Mouse (Mus musculus) testis, postnatal 14 days (tissue): ENCODE results near the gene Rhbg.
A peak's percentile ranks its signal among the peaks of the same experiment; 100 is the strongest.

Experiments
- DNase-seq: peaks from one replicate; pipeline ENCODE4 v3.0.0; 2021; ENCODE audit warnings: low spot score

The Rhbg gene

GRCm38 (mm10) chr3:88256382-88256781, 1.9 kb upstream of the Rhbg start:
- DNase-seq: no peak

DNA sequence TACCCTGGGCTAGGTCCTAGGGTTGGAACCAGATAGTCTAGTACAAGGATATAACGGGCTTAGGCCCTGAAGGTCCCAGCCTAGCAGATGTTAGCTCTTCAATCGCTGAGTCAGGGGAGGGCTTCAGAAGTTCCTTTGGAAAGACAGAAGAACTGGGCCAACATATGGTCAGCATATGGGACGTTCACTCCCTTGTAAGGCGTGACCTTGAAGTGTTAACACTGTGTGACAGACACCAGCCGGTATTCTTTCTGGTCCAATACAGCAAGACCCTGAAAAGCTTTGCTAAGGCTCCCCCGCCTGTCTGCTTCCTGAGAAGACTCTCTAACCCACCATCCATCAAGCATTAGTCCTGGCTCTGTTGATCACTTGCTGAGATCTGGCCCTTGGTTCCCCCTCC, 1.4 kb upstream of the Rhbg start:
- DNase-seq: no peak

DNA sequence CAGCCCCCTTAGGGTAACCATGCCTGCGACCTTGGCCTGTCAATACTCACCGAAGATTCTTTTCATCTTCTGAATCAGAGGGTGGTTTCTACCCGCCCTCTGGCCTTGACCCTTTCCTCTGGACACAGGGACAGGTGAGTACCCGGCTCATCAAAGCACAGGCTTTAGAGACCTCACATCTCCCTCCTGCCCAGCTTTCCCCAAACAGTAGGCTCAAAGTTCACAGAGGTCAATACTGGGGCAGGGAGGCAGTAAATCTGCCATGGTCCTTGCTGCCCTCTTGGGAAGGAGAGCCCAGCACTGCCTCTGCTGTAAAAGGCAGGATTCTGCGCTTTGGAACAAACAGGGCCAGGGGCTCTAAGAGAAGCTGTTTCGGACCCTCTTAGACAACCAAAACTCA, 1.8 kb downstream of the Rhbg start:
- no peak for DNase-seq

DNA sequence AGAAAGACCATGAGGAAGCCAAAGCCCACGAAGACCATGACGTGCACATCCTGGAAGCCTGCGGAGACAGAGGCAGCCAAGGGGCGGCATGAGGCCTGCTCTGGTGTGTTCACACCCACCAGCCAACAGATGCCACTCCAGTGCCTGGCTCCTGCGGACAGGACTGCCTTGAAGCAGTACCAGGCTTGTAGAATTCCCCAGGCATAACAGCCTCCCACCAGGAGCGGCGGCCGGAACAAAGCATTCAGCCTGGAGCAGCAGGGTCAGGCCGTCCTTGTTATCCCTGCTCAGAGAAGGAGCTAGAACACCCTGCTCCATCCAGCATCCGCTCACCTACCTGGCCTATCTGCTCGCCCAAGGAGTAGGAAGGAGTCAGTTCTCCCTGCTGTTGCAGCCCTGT, 6.1 kb downstream of the Rhbg start:
- no peak for DNase-seq

- DNase-seq: no peak
Measured at GRCm38 (mm10) chr3:88247666-88248065, 6.8 kb downstream of the Rhbg start.

- DNase-seq: peak; percentile 66
Measured at GRCm38 (mm10) chr3:88245811-88246210, 8.7 kb downstream of the Rhbg start.

DNA sequence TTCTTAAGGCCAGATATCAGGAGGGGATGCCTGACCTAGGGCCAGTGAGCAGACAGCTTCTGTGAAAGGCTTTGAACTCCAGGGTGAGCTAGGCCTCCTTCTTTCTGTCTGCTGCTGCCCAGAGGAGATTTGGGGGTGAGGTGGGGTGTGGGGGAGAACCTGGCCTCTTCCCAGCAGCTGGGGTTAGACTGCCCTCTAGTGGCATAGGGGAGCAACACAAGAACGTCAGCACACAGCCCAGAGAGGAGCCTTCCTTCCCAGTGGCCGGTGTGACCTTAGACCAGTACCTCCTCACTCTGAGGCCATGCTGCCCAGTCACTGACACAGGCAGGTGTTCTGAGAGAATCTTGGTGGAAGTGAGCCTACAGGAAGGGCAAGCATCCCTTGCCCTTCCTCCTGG, 10.4 kb downstream of the Rhbg start:
- no peak for DNase-seq

- peak; percentile 49 for DNase-seq
Measured at GRCm38 (mm10) chr3:88242531-88242930, 12.0 kb downstream of the Rhbg start.

DNA sequence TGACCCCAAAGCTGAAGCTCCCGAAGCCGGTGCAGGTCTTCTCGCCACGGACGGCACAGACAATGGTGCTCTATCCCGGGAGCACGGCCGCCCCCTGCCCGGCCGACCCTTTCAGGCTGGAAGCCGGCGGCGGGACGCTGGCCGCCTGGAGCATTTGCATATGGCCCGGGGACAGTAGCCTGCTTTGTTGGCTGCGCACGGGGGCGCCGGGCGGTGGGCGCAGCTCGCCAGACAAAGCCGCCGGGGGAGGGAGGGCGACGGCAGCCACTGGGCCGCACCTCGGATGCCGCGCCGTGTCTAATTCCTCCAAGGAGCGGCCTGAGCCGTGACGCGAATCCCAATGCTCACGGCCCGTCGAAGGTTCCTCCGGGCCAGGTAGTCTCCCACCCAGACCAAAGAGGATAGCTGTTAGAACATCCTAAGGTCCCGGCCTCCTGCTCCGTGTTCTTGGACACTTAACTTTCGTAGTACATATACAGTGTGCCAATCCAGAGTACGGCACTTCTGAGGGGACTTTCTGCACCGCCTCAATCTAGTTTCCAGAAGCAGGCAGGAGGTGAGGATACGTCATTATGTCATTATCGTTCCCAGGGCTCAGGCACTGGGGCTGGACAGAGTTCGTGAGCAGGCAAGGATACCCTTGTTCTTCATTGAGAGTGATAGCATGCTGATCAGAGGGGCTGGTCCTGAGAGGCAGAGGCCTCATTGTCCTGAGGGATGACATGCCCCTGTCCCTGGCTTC, 13.3 kb downstream of the Rhbg start:
- DNase-seq: no peak

- DNase-seq: no peak
Measured at GRCm38 (mm10) chr3:88239446-88239845, 15.1 kb downstream of the Rhbg start.

DNA sequence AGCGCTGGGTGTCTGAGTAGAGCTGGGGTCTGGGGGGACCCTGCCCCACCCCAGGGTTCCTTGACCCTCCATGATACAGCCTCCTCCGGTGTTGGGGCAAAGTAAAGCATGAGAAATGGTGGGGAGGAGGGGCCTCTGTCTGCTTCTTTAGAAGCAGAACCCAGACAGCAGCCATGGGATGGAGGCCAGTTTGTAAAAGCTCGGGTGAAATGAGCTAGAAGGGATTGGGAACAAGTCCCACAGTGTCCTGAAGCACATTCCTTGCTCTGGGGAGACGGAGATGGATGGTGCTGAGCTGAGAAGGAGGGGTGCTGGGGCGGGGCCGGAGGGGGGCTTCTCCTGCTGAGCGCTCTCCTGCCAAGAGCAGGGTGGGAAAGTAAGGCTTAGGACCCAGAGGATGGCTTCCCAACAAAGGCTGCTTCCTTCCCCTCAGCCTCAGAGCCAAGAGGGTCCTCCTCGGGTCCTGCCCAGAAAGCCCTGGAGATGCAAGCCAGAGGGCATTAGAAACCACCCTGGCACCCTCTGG, 15.6 kb downstream of the Rhbg start:
- no peak for DNase-seq

- no peak for DNase-seq
Measured at GRCm38 (mm10) chr3:88237556-88238194, 16.8 kb downstream of the Rhbg start.

DNA sequence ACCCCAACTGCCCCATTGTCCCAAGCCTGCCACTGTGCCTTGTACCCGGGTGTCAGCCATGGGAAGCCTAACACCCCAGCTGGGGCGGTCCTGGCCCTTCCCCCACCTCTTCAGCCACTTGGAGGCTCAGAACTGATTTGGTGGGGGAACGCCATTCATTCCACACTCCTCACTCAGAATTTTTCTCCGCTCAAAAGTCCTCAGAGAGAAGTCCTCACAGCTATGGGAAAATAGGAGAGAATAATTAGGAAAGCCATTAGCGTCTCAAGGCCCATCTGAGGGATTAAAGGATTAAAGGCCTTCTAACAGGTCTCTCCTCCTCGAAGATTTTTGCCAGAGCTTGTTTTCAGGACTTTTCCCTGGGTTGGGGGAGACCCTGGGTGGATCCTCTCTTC, 17.4 kb downstream of the Rhbg start:
- no peak for DNase-seq

DNA sequence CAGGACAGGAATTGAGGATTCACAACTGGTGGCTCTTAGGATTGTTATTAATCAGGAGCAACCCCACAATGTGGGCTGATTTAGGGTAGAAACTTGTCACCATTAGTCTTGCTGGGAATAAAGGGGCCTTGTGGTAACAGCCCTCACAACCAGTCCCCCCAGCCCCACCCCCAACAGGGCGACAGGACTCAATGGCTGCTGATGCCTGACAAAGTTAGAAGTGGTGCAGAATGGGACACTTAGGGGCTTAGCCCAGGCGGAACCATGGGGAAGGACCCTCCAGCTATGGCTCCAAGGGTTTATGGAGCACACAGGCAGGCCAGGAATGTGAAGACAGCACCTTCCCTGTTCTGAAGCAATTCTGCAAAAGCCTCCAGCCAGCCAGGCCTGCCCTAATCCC, 18.9 kb downstream of the Rhbg start:
- no peak for DNase-seq

DNA sequence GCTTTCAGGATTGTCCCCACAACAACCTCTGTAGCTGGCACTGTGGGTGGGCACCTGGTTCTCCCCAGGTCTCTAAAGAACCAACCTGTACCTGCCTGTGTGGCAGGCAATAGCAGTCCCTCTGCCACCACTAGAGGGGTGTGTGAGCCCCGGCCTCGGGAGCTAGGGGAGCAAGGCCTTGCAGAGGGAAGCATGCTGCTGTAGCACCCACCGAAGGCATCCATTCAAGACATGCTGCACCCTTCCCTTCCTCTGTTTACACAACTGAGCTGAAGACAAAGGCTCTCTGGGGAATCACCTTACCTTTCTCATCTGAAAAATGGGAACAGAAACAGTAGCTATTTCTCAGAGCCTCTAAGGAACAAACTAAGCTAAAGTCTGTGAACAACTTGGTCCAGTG, 19.3 kb downstream of the Rhbg start:
- DNase-seq: no peak

DNA sequence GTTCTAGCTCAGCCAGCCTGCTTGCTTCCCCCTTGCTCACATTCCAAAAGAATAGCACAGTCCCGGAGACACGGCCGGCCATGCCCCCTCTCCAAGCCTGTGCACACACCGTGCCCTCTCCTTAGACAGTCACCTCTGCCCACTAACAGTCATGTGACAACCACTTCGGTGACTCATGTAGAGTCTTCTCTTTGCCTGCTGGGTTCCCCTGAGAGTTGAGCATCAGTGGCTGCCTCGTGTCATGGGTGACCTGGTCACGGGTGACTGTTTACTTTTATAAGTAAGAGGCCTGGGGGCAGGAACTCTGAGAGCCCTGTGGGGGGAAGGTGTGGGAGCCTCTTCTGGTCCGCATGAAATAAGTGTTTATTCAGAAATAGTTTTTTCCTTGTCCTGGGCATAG, 20.5 kb downstream of the Rhbg start:
- no peak for DNase-seq

DNA sequence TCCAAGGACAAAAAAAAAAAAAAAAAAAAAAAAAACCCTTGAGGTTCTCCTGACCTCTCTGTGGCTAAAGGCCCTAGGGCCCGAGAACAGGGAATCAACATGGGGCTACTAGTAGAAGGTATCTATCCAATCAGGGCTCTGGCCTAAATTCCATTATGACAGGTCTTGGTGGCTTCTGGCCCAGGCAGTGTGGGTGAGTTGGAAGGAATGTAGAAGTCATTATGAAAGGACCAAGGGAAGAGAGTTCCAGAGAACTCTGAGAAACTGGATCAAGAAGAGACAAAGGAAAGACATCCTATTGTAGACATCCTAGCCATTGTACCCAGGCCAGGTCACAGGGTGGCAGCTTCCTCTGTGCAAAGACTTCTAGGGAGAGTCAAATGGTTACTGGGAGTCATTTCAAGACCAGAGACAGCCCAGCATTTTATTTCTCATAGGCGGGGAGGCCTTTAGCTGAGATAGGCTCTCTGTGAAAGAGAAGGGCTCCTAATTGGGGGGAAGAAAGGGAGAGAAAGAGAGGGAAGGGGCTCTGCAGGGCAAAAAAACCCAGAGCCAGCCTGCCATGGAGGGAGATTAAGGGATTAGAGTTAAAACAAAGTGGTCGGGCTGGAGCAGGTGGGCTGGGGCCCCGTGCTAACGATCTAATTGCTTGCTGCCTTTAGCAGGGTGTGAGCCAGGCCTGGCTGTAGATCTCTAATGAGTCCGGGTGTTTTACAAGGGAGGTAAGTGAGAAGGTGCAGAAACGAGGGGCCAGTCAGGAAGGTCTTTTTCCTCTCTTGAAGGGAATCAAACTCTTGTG, 21.5 kb downstream of the Rhbg start:
- DNase-seq: no peak

DNA sequence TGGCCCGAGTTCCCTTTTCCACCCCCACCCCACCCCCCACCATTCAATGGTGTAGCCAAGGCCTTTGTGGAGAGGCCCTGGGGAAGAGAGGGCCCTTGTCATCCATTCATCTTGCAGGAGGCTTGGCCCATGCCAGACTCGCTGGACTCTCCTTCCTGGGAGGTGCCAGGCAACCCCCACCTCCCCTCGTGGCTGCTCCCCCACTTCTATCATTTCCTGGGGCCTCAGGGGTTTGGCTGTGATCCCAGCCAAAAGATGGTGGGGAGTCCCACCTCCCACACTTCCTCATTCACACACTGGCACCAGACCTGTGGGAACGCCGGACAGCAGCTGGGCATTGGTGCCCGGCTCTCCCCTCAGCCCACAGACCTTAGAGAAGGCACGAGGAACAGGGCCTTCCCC, 22.2 kb downstream of the Rhbg start:
- no peak for DNase-seq

DNA sequence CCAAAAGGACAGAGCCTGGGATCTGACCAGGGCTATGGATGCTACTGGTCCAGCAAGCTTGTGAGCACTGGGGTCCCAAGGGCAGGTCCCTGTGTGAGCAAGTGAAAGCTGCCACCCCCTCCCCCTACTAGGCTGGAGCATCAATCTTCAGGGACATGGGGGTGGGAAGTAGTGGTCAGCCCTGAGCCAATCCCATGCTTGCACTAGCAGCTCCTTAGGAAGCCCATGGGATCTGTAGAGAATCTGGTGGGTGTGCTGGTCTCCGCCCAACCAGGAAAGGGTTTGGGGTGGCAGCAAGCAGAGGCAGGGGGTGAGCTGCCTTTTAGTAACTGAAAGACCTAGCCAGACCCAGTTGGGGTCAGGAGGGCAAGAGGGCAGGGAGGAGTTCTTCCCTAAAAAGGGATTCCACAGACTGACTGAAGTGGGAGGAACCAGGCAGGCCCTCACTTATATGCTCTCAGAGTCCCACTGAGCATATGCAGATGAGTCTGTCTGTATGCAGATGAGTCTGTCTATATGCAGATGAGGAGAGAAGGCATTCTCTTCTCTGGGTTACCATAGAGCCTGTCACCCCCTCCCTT, 23.4 kb downstream of the Rhbg start:
- DNase-seq: no peak

DNA sequence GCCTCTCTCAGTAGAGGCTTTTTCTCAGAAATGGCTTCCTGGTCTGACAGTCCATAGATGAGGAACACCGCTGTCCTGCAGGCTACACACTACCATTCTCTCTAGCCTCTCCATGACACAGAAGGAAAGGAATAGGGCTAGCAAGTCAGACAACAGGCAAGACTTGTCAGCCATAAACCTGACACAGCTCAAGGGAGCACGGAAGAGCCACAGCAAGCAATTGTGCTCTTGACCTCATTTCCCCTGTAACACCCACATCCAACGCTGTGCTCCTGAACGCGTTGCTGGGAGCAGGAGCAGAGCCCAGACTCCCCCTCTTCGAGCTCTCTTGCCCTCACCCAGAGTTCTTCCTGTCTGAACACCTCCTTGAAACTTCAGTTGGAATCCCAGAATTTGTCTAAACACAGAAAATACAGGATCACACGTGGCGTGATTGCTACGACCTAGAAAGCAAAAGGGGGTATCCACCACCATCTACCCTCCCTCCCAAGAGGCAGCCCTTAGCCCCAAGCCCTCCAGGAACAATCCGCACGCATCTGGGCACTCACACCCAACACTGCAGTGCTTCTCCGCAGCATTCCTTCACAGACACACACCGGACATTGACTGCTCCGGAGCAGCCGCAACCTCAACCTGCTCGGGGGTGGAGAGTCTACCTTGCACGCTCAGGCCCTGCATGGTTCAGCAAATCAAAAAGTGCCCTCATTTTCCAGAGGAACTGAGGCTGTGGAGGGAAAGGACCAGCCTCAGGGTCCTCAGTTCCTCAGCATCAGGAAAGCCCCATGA, 24.1 kb downstream of the Rhbg start:
- DNase-seq: no peak

DNA sequence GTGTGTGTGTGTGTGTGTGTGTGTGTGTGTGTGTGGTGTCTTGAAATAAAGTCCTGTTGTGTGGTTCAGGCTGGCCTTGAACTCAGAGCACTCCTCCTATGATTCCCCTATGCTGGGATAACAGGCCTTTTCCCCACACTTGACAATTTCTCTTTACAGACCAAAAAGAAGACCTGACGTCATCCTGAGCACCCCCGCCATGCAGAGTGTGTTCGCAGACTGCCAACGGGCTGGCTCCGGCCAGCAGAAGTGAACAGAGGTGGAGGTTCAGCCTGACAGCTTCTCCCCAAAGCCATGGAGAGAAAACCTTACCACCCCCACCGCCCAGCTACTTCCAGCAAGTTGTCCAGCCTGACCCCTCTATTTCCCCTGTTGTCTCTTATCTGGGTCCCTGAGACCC, 25.0 kb downstream of the Rhbg start:
- no peak for DNase-seq

DNA sequence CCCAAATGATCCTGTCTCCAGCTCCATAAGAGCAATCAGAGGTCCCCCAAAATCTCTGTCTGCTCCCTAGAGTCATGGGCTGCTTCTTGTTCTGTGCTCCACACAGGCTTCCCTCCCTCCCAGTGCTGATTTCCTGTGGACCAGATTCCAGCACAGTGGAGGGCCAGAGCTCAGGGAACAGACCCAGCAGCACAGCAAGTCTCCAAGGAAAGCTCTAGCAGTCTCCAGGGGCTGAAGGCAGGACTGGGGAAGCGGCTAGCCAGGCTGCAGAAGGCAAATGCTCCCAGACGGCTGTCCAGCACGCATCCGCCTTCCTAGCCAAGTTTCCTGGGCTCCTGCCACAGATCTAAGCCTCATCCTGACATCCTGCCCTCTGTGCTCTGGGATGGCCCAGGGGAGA, 25.6 kb downstream of the Rhbg start:
- DNase-seq: no peak
